Mouse (Mus musculus): ENCODE data around the gene Nop16. TPM values are rescaled to one million over a fixed set of nuclear protein-coding genes. Genes with fewer than 3 reads are reported as not detected.

Nop16 gene
- polyA plus RNA-seq, 1 experiment from 2014 or later = 74.9 TPM

- peaks cover 41% of the 10 kb centered on the region for H3K4me1 ChIP-seq (replicated peaks)
- no peak for DNase-seq
- H3K4me3 ChIP-seq (replicated peaks) = no peak overlapping the region
- no peaks in the 10 kb centered on the region for H3K9me3 ChIP-seq (replicated peaks)
- H3K36me3 ChIP-seq = no peaks in the 10 kb centered on the region
- ATAC-seq (ENCODE audit: low read depth) = no peak
- no peak overlapping the region for H3K27ac ChIP-seq
- no peak overlapping the region for H3K9ac ChIP-seq
- H3K27me3 ChIP-seq = no peaks in the 10 kb centered on the region
- H3K4me2 ChIP-seq = no peak overlapping the region
- WGBS (ENCODE audit: insufficient replicate concordance) = 54% methylated on average over 2 of the region's 2 CpGs
These were observed 18.3 kb downstream of the Nop16 start for GRCm38 (mm10) chr13:54571637-54572036.

- DNase-seq = no peak
- no peak for ATAC-seq (ENCODE audit: low read depth)
- no peak overlapping the region for H3K9ac ChIP-seq
- H3K27me3 ChIP-seq = no peaks in the 10 kb centered on the region
- H3K4me3 ChIP-seq (replicated peaks) = no peak overlapping the region
- H3K4me1 ChIP-seq (replicated peaks) = peaks cover 41% of the 10 kb centered on the region
- no peaks in the 10 kb centered on the region for H3K36me3 ChIP-seq
- 69% methylated on average over 4 of the region's 4 CpGs for WGBS (ENCODE audit: insufficient replicate concordance)
- no peaks in the 10 kb centered on the region for H3K9me3 ChIP-seq (replicated peaks)
- H3K4me2 ChIP-seq = no peak overlapping the region
- H3K27ac ChIP-seq = no peak overlapping the region
These were observed 19.2 kb downstream of the Nop16 start for GRCm38 (mm10) chr13:54570736-54571135.

GRCm38 (mm10) chr13:54569282-54569681, 20.6 kb downstream of the Nop16 start:
- Histone ChIP-seq H3K4me1 (replicated peaks) (peaks cover 36% of the 10 kb centered on the region), H3K4me2 (no peak overlapping the region), H3K36me3 (no peaks in the 10 kb centered on the region), H3K27ac (no peak overlapping the region), H3K4me3 (replicated peaks) (no peak overlapping the region), H3K27me3 (no peaks in the 10 kb centered on the region), H3K9me3 (replicated peaks) (no peaks in the 10 kb centered on the region), H3K9ac (no peak overlapping the region)
- ATAC-seq (ENCODE audit: low read depth) (no peak), DNase-seq (no peak)
- 46% methylated on average over 1 of the region's 1 CpGs for WGBS (ENCODE audit: insufficient replicate concordance)

GRCm38 (mm10) chr13:54568380-54568779, 21.5 kb downstream of the Nop16 start:
- Histone ChIP-seq H3K36me3 (no peaks in the 10 kb centered on the region), H3K27me3 (no peaks in the 10 kb centered on the region), H3K4me1 (replicated peaks) (peaks cover 37% of the 10 kb centered on the region), H3K27ac (no peak overlapping the region), H3K4me3 (replicated peaks) (no peak overlapping the region), H3K9me3 (replicated peaks) (no peaks in the 10 kb centered on the region), H3K4me2 (no peak overlapping the region), H3K9ac (no peak overlapping the region)
- ATAC-seq (ENCODE audit: low read depth) (no peak), DNase-seq (no peak)
- 36% methylated on average over 5 of the region's 5 CpGs for WGBS (ENCODE audit: insufficient replicate concordance)

- peak overlapping the region; percentile 99 for H3K4me3 ChIP-seq (replicated peaks)
- peak overlapping the region; percentile 85 for H3K27ac ChIP-seq
- 39% methylated on average over 8 of the region's 8 CpGs for whole genome bisulfite sequencing (ENCODE audit: insufficient replicate concordance)
- H3K36me3 ChIP-seq = peaks cover 24% of the 10 kb centered on the region
- peaks cover 46% of the 10 kb centered on the region for H3K4me1 ChIP-seq (replicated peaks)
- peak overlapping the region; percentile 80 for H3K4me2 ChIP-seq
- ATAC-seq (ENCODE audit: low read depth) (peak; percentile 55), DNase-seq (peak; percentile 50)
- H3K9me3 ChIP-seq (replicated peaks) = no peaks in the 10 kb centered on the region
- H3K27me3 ChIP-seq = no peaks in the 10 kb centered on the region
- peak overlapping the region; percentile 99 for H3K9ac ChIP-seq
These were observed 24.1 kb downstream of the Nop16 start for GRCm38 (mm10) chr13:54565594-54566345.

GRCm38 (mm10) chr13:54565201-54565581, 24.7 kb downstream of the Nop16 start, which contains the start of gene 4833439L19Rik:
Gene 4833439L19Rik, minus strand, starts transcription at chr13:54565435.
- Histone ChIP-seq H3K4me3 (replicated peaks) (peak within 1 kb of the TSS; percentile 99), H3K9ac (peak within 1 kb of the TSS; percentile 99), H3K4me2 (peak within 1 kb of the TSS; percentile 80), H3K9me3 (replicated peaks) (no peaks in the 10 kb centered on the region), H3K4me1 (replicated peaks) (peaks cover 46% of the 10 kb centered on the region), H3K27ac (peak within 1 kb of the TSS; percentile 85), H3K27me3 (no peaks in the 10 kb centered on the region), H3K36me3 (peaks cover 29% of the 10 kb centered on the region)
- ATAC-seq (ENCODE audit: low read depth) (peak; percentile 92), DNase-seq (peak; percentile 91)
- 0% methylated on average over 27 of the region's 27 CpGs for WGBS (ENCODE audit: insufficient replicate concordance)

GRCm38 (mm10) chr13:54564232-54565200, 25.4 kb downstream of the Nop16 start:
- 9% methylated on average over 44 of the region's 45 CpGs for WGBS (ENCODE audit: insufficient replicate concordance)
- DNase-seq (no peak), ATAC-seq (ENCODE audit: low read depth) (peak; percentile 51)

GRCm38 (mm10) chr13:54562562-54562961, 27.3 kb downstream of the Nop16 start:
- ATAC-seq (ENCODE audit: low read depth) = no peak
- Histone ChIP-seq H3K9me3 (replicated peaks) (no peaks in the 10 kb centered on the region), H3K9ac (no peak overlapping the region), H3K4me2 (no peak overlapping the region), H3K4me1 (replicated peaks) (peaks cover 35% of the 10 kb centered on the region), H3K27ac (no peak overlapping the region), H3K27me3 (no peaks in the 10 kb centered on the region), H3K4me3 (replicated peaks) (no peak overlapping the region), H3K36me3 (peaks cover 56% of the 10 kb centered on the region)
- DNase-seq = no peak
- WGBS (ENCODE audit: insufficient replicate concordance) = 71% methylated on average over 7 of the region's 7 CpGs

More at GRCm38 (mm10) chr13:54564232-54565200, 25.4 kb downstream of the Nop16 start:
- Histone ChIP-seq H3K27me3 (no peaks in the 10 kb centered on the region), H3K36me3 (peaks cover 36% of the 10 kb centered on the region), H3K9ac (peak overlapping the region; percentile 99), H3K9me3 (replicated peaks) (no peaks in the 10 kb centered on the region), H3K27ac (peak overlapping the region; percentile 85), H3K4me2 (peak overlapping the region; percentile 80), H3K4me3 (replicated peaks) (peak overlapping the region; percentile 99), H3K4me1 (replicated peaks) (peaks cover 46% of the 10 kb centered on the region)

GRCm38 (mm10) chr13:54560608-54561007, 29.3 kb downstream of the Nop16 start:
- Histone ChIP-seq H3K9me3 (replicated peaks) (no peaks in the 10 kb centered on the region), H3K27me3 (no peaks in the 10 kb centered on the region), H3K27ac (no peak overlapping the region), H3K9ac (no peak overlapping the region), H3K4me3 (replicated peaks) (no peak overlapping the region), H3K4me2 (no peak overlapping the region), H3K4me1 (replicated peaks) (peaks cover 24% of the 10 kb centered on the region), H3K36me3 (peaks cover 73% of the 10 kb centered on the region)
- DNase-seq (no peak), ATAC-seq (ENCODE audit: low read depth) (no peak)
- 87% methylated on average over 7 of the region's 7 CpGs for WGBS (ENCODE audit: insufficient replicate concordance)

GRCm38 (mm10) chr13:54559656-54560055, 30.2 kb downstream of the Nop16 start:
- no peak overlapping the region for H3K4me3 ChIP-seq (replicated peaks)
- DNase-seq (no peak), ATAC-seq (ENCODE audit: low read depth) (no peak)
- H3K9me3 ChIP-seq (replicated peaks) = no peaks in the 10 kb centered on the region
- 91% methylated on average over 2 of the region's 2 CpGs for WGBS (ENCODE audit: insufficient replicate concordance)
- no peak overlapping the region for H3K4me2 ChIP-seq
- H3K27me3 ChIP-seq = no peaks in the 10 kb centered on the region
- no peak overlapping the region for H3K27ac ChIP-seq
- peaks cover 82% of the 10 kb centered on the region for H3K36me3 ChIP-seq
- H3K9ac ChIP-seq = no peak overlapping the region
- H3K4me1 ChIP-seq (replicated peaks) = peaks cover 20% of the 10 kb centered on the region

GRCm38 (mm10) chr13:54557652-54558051, 32.2 kb downstream of the Nop16 start:
- peaks cover 93% of the 10 kb centered on the region for H3K36me3 ChIP-seq
- no peak for ATAC-seq (ENCODE audit: low read depth)

More at GRCm38 (mm10) chr13:54557652-54558051, 32.2 kb downstream of the Nop16 start:
- Histone ChIP-seq H3K9me3 (replicated peaks) (no peaks in the 10 kb centered on the region), H3K4me1 (replicated peaks) (peaks cover 3% of the 10 kb centered on the region), H3K9ac (no peak overlapping the region), H3K27ac (no peak overlapping the region), H3K27me3 (no peaks in the 10 kb centered on the region), H3K4me3 (replicated peaks) (no peak overlapping the region), H3K4me2 (no peak overlapping the region)
- WGBS (ENCODE audit: insufficient replicate concordance) = 90% methylated on average over 1 of the region's 1 CpGs
- DNase-seq = no peak

Measured in liver, embryonic 13.5 days (tissue).